Mouse (Mus musculus): ENCODE data around the gene Dnajc5. TPM values are rescaled to one million over a fixed set of nuclear protein-coding genes. Genes with fewer than 3 reads are reported as not detected.

Dnajc5 gene
- polyA plus RNA-seq, 1 experiment from 2014 or later, result 245 TPM

GRCm38 (mm10) chr2:181525526-181525925, 5.2 kb downstream of the Dnajc5 start:
- Histone ChIP-seq H3K9me3 (ENCODE audit: control insufficient read depth, low read length) (no peaks in the 10 kb centered on the region), H3K9ac (replicated peaks; ENCODE audit: low read depth, low read length) (no peak overlapping the region), H3K4me2 (ENCODE audit: low read depth, low read length) (no peak overlapping the region), H3K27ac (ENCODE audit: low read depth, low read length) (no peak overlapping the region), H3K36me3 (ENCODE audit: control insufficient read depth, insufficient read depth, low read length) (no peaks in the 10 kb centered on the region), H3K4me1 (ENCODE audit: control insufficient read depth, insufficient read depth, low read length) (peaks cover 13% of the 10 kb centered on the region), H3K4me3 (ENCODE audit: low read depth, low read length) (no peak overlapping the region), H3K27me3 (ENCODE audit: control insufficient read depth, insufficient read depth, low read length) (no peaks in the 10 kb centered on the region)
- WGBS, result 95% methylated on average over 5 of the region's 5 CpGs
- no peak for ATAC-seq (ENCODE audit: low read depth)

GRCm38 (mm10) chr2:181529076-181529475, 8.8 kb downstream of the Dnajc5 start:
- Histone ChIP-seq H3K36me3 (ENCODE audit: control insufficient read depth, insufficient read depth, low read length) (no peaks in the 10 kb centered on the region), H3K9me3 (ENCODE audit: control insufficient read depth, low read length) (no peaks in the 10 kb centered on the region; the same call in 1 of the 2 replicates), H3K4me2 (ENCODE audit: low read depth, low read length) (no peak overlapping the region), H3K27me3 (ENCODE audit: control insufficient read depth, insufficient read depth, low read length) (no peaks in the 10 kb centered on the region), H3K4me3 (ENCODE audit: low read depth, low read length) (no peak overlapping the region), H3K9ac (replicated peaks; ENCODE audit: low read depth, low read length) (no peak overlapping the region), H3K27ac (ENCODE audit: low read depth, low read length) (no peak overlapping the region), H3K4me1 (ENCODE audit: control insufficient read depth, insufficient read depth, low read length) (no peaks in the 10 kb centered on the region)
- ATAC-seq (ENCODE audit: low read depth), result no peak
- 89% methylated on average over 1 of the region's 1 CpGs for WGBS

GRCm38 (mm10) chr2:181532589-181532988, 12.3 kb downstream of the Dnajc5 start:
- Histone ChIP-seq H3K9me3 (ENCODE audit: control insufficient read depth, low read length) (no peaks in the 10 kb centered on the region; the same call in 1 of the 2 replicates), H3K4me2 (ENCODE audit: low read depth, low read length) (no peak overlapping the region), H3K4me1 (ENCODE audit: control insufficient read depth, insufficient read depth, low read length) (peaks cover 2% of the 10 kb centered on the region; the same call in 1 of the 2 replicates), H3K9ac (replicated peaks; ENCODE audit: low read depth, low read length) (no peak overlapping the region), H3K27me3 (ENCODE audit: control insufficient read depth, insufficient read depth, low read length) (no peaks in the 10 kb centered on the region), H3K36me3 (ENCODE audit: control insufficient read depth, insufficient read depth, low read length) (no peaks in the 10 kb centered on the region), H3K4me3 (ENCODE audit: low read depth, low read length) (no peak overlapping the region), H3K27ac (ENCODE audit: low read depth, low read length) (no peak overlapping the region)
- ATAC-seq (ENCODE audit: low read depth), result no peak
- WGBS, result 90% methylated on average over 3 of the region's 3 CpGs

GRCm38 (mm10) chr2:181536410-181536809, 16.1 kb downstream of the Dnajc5 start:
- no peak overlapping the region for H3K4me2 ChIP-seq (ENCODE audit: low read depth, low read length)
- H3K9me3 ChIP-seq (ENCODE audit: control insufficient read depth, low read length), result no peaks in the 10 kb centered on the region; the same call in 1 of the 2 replicates
- no peak for ATAC-seq (ENCODE audit: low read depth)
- no peaks in the 10 kb centered on the region for H3K36me3 ChIP-seq (ENCODE audit: control insufficient read depth, insufficient read depth, low read length)
- no peak overlapping the region for H3K4me3 ChIP-seq (ENCODE audit: low read depth, low read length)
- no peak overlapping the region for H3K9ac ChIP-seq (replicated peaks; ENCODE audit: low read depth, low read length)
- peaks cover 6% of the 10 kb centered on the region; the same call in 1 of the 2 replicates for H3K4me1 ChIP-seq (ENCODE audit: control insufficient read depth, insufficient read depth, low read length)
- no peaks in the 10 kb centered on the region for H3K27me3 ChIP-seq (ENCODE audit: control insufficient read depth, insufficient read depth, low read length)
- H3K27ac ChIP-seq (ENCODE audit: low read depth, low read length), result no peak overlapping the region
- WGBS, result 95% methylated on average over 2 of the region's 2 CpGs

GRCm38 (mm10) chr2:181537444-181538047, 17.3 kb downstream of the Dnajc5 start:
- H3K9ac ChIP-seq (replicated peaks; ENCODE audit: low read depth, low read length), result 0 out of 2 replicates have a peak overlapping the region, but pooled peaks have one; percentile 2
- 73% methylated on average over 2 of the region's 2 CpGs for WGBS

GRCm38 (mm10) chr2:181541761-181542380, 21.6 kb downstream of the Dnajc5 start:
- Histone ChIP-seq H3K4me1 (ENCODE audit: control insufficient read depth, insufficient read depth, low read length) (peaks cover 6% of the 10 kb centered on the region; the same call in 1 of the 2 replicates), H3K4me2 (ENCODE audit: low read depth, low read length) (no peak overlapping the region), H3K27me3 (ENCODE audit: control insufficient read depth, insufficient read depth, low read length) (no peaks in the 10 kb centered on the region), H3K4me3 (ENCODE audit: low read depth, low read length) (no peak overlapping the region), H3K27ac (ENCODE audit: low read depth, low read length) (no peak overlapping the region), H3K9me3 (ENCODE audit: control insufficient read depth, low read length) (no peaks in the 10 kb centered on the region), H3K36me3 (ENCODE audit: control insufficient read depth, insufficient read depth, low read length) (peaks cover 5% of the 10 kb centered on the region; the same call in 1 of the 2 replicates), H3K9ac (replicated peaks; ENCODE audit: low read depth, low read length) (no peak overlapping the region)
- 87% methylated on average over 6 of the region's 6 CpGs for WGBS
- no peak for ATAC-seq (ENCODE audit: low read depth)

More at GRCm38 (mm10) chr2:181537444-181538047, 17.3 kb downstream of the Dnajc5 start:
- no peak overlapping the region for H3K4me2 ChIP-seq (ENCODE audit: low read depth, low read length)
- ATAC-seq (ENCODE audit: low read depth), result peak; percentile 79; the same call in 1 of the 2 replicates
- H3K36me3 ChIP-seq (ENCODE audit: control insufficient read depth, insufficient read depth, low read length), result no peaks in the 10 kb centered on the region
- H3K4me3 ChIP-seq (ENCODE audit: low read depth, low read length), result no peak overlapping the region
- no peaks in the 10 kb centered on the region for H3K9me3 ChIP-seq (ENCODE audit: control insufficient read depth, low read length)
- peaks cover 6% of the 10 kb centered on the region; the same call in 1 of the 2 replicates for H3K4me1 ChIP-seq (ENCODE audit: control insufficient read depth, insufficient read depth, low read length)
- H3K27me3 ChIP-seq (ENCODE audit: control insufficient read depth, insufficient read depth, low read length), result no peaks in the 10 kb centered on the region
- H3K27ac ChIP-seq (ENCODE audit: low read depth, low read length), result peak overlapping the region; percentile 48; the same call in 1 of the 2 replicates

GRCm38 (mm10) chr2:181546142-181546541, 25.9 kb downstream of the Dnajc5 start:
- Histone ChIP-seq H3K9ac (replicated peaks; ENCODE audit: low read depth, low read length) (no peak overlapping the region), H3K27me3 (ENCODE audit: control insufficient read depth, insufficient read depth, low read length) (no peaks in the 10 kb centered on the region), H3K9me3 (ENCODE audit: control insufficient read depth, low read length) (no peaks in the 10 kb centered on the region), H3K4me2 (ENCODE audit: low read depth, low read length) (no peak overlapping the region), H3K4me1 (ENCODE audit: control insufficient read depth, insufficient read depth, low read length) (no peaks in the 10 kb centered on the region), H3K4me3 (ENCODE audit: low read depth, low read length) (no peak overlapping the region), H3K27ac (ENCODE audit: low read depth, low read length) (no peak overlapping the region), H3K36me3 (ENCODE audit: control insufficient read depth, insufficient read depth, low read length) (peaks cover 44% of the 10 kb centered on the region)
- ATAC-seq (ENCODE audit: low read depth), result no peak
- 97% methylated on average over 7 of the region's 7 CpGs for WGBS

- no peak for ATAC-seq (ENCODE audit: low read depth)
- Histone ChIP-seq H3K9ac (replicated peaks; ENCODE audit: low read depth, low read length) (no peak overlapping the region), H3K4me1 (ENCODE audit: control insufficient read depth, insufficient read depth, low read length) (no peaks in the 10 kb centered on the region), H3K4me2 (ENCODE audit: low read depth, low read length) (no peak overlapping the region), H3K9me3 (ENCODE audit: control insufficient read depth, low read length) (no peaks in the 10 kb centered on the region), H3K27me3 (ENCODE audit: control insufficient read depth, insufficient read depth, low read length) (no peaks in the 10 kb centered on the region), H3K27ac (ENCODE audit: low read depth, low read length) (no peak overlapping the region), H3K4me3 (ENCODE audit: low read depth, low read length) (no peak overlapping the region), H3K36me3 (ENCODE audit: control insufficient read depth, insufficient read depth, low read length) (peaks cover 59% of the 10 kb centered on the region)
- 73% methylated on average over 1 of the region's 1 CpGs for WGBS
These were observed 27.9 kb downstream of the Dnajc5 start for GRCm38 (mm10) chr2:181548227-181548626.

- 84% methylated on average over 5 of the region's 5 CpGs for WGBS
- H3K9me3 ChIP-seq (ENCODE audit: control insufficient read depth, low read length), result no peaks in the 10 kb centered on the region
- H3K27ac ChIP-seq (ENCODE audit: low read depth, low read length), result no peak overlapping the region
- H3K4me3 ChIP-seq (ENCODE audit: low read depth, low read length), result no peak overlapping the region
- ATAC-seq (ENCODE audit: low read depth), result no peak
- no peak overlapping the region for H3K4me2 ChIP-seq (ENCODE audit: low read depth, low read length)
- H3K4me1 ChIP-seq (ENCODE audit: control insufficient read depth, insufficient read depth, low read length), result no peaks in the 10 kb centered on the region
- H3K9ac ChIP-seq (replicated peaks; ENCODE audit: low read depth, low read length), result no peak overlapping the region
- H3K36me3 ChIP-seq (ENCODE audit: control insufficient read depth, insufficient read depth, low read length), result peaks cover 60% of the 10 kb centered on the region
- H3K27me3 ChIP-seq (ENCODE audit: control insufficient read depth, insufficient read depth, low read length), result no peaks in the 10 kb centered on the region
These were observed 28.4 kb downstream of the Dnajc5 start for GRCm38 (mm10) chr2:181548682-181549081.
